Mouse (Mus musculus): Measurements from ENCODE around the gene Ptgdr2. TPM values are rescaled to one million over a fixed set of nuclear protein-coding genes. Genes with fewer than 3 reads are reported as not detected.

The Ptgdr2 gene
- total RNA-seq, 2 experiments from 2014 or later = not detected

- no peak for DNase-seq
These were observed 1.9 kb upstream of the Ptgdr2 start for GRCm38 (mm10) chr19:10935029-10935428.

- no peak for DNase-seq
These were observed 883 bp upstream of the Ptgdr2 start for GRCm38 (mm10) chr19:10936077-10936476.

GRCm38 (mm10) chr19:10938771-10939170, 1.8 kb downstream of the Ptgdr2 start:
- no peak for DNase-seq

DNA sequence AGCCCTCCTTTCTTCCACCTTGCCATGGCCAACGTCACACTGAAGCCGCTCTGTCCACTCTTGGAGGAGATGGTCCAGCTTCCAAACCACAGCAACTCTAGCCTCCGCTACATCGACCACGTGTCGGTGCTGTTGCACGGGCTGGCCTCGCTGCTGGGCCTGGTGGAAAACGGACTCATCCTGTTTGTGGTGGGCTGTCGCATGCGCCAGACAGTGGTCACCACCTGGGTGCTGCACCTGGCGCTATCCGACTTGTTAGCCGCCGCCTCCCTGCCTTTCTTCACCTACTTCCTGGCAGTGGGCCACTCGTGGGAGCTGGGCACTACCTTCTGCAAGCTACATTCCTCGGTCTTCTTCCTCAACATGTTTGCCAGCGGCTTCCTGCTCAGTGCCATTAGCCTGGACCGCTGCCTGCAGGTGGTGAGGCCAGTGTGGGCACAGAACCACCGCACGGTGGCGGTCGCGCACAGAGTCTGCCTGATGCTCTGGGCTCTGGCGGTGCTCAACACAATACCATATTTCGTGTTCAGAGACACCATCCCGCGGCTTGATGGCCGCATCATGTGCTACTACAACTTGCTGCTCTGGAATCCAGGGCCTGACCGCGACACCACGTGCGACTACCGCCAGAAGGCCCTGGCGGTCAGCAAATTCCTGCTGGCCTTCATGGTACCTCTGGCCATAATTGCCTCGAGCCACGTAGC, 3.3 kb downstream of the Ptgdr2 start:
- DNase-seq = peak; percentile 37 to 61

DNA sequence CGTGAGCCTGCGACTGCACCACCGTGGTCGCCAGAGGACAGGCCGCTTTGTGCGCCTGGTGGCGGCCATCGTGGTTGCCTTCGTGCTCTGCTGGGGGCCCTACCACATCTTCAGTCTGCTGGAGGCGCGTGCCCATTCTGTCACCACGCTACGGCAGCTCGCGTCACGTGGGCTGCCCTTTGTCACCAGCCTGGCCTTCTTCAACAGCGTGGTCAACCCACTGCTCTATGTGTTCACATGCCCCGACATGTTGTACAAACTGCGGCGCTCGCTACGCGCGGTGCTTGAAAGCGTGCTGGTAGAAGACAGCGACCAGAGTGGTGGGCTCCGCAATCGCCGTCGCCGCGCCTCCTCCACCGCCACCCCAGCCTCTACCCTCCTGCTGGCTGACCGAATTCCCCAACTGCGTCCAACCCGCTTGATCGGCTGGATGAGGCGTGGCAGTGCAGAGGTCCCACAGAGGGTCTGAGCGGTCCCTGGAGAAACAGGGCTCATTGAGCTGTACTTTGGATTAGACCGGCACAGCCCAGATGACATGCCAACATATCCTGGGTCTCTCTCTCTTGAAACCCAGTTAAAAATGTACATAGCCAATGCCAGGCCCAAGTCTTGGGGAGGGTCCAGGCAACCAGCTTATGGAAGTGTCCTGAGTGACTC, 4.0 kb downstream of the Ptgdr2 start:
- DNase-seq = no peak

DNA sequence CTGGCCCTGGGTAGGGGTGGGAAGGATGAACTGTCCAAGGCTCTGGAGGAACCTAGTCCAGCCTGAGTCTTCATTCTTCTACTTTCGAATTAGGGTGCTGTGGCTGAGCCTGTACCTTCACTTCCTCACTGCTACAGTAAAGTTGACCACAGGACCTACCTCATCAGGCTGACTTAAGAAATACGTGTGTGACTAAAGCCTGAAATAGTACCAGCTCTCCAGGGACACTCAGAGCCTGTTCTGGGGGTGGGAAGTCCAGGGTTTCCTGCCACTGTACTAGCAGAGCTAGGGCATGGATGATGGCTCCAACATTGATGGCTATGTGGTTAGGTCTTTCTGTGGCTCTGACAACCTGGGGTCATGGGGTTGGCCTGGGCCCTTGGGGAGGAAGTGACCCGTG, 7.0 kb downstream of the Ptgdr2 start:
- DNase-seq = no peak

GRCm38 (mm10) chr19:10946506-10946905, 9.5 kb downstream of the Ptgdr2 start:
- no peak for DNase-seq

GRCm38 (mm10) chr19:10947219-10947618, 10.3 kb downstream of the Ptgdr2 start:
- DNase-seq = no peak

DNA sequence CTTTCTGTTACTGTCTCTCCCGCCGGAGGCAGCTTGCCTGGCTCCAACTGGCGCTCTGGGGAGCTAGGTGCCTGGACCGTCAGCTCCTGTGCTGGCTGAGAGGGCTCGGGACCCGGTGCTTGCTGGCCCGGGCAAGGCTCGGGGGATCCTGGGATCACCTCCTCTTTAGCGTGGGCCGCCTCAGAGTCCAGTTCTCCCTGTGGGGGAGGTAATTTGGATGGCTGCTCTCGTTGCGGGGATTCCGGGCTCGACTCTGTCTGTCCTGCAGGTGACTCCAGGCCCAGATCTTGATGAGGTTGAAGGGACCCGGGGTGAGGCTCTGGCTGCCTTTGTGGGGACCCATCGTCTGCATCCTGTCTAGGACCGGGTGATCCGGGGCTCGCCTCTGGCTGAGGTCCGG, 11.5 kb downstream of the Ptgdr2 start:
- DNase-seq = no peak

- peak; percentile 98 for DNase-seq
These were observed 12.2 kb downstream of the Ptgdr2 start, which contains the start of gene Ccdc86 for GRCm38 (mm10) chr19:10949112-10949511. Gene Ccdc86 (minus strand): TSS chr19:10949266.

DNA sequence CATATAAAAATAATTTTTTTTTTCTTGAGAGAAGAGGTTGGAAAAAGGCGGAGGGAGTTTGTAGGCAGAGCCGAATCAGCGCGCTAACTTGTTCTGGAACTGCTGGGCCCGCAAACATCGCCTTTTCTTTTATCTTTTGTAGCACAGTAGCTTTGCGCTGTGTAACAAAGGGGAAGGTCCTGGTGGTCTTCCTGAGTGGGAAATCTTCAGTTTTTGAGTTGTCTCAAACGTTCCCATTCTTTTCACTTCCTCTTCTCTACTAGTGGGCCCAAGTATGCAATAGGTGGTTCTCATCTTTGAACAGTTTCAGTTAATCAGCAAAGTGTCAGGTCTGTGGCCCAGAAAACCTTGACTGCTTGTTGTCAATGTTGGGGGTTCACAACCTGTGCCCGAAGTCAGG, 12.6 kb downstream of the Ptgdr2 start:
- no peak for DNase-seq

DNA sequence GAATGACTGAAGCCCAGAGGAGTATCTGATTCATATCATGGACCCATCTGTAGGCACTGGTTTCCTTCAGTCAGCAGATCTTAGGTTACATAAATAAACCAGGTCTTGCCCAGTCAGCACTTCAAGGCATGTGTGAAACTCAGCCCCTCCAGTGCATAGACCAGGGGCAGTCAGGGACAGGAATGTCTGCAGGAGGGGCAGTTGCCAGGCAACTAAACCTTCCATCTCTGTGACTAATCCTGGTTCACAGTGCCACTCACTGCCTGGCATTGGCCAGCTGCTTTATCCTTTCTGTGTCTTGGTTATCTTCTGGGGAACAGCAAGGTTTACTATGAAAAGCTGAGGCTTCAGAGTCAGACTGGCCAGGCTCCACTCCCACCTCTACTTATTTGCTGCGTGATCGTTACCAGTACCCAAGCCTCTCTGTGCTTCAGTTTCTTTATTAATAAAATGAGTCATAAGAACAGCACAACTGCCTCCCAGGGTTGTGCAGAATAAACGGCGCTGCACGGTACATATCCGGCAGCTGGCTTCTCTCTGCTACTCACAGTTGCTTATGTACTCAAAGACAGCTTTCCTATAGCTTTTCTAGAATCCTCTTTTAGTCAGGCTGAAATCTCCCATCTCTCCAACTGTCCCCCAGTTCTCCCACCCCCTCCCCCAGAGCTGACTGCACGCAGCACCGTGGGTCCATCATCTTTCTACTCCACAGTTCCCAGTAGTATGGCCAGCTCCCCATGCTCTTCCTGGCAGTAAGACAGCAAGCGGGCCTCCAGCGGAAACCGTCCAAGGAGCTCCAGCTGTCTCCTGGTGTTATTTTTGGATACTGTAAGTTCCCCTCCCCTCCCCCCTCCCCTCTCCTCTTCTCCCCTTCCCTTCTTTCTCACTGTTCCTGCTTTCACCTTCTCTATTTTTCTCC, 15.3 kb downstream of the Ptgdr2 start:
- DNase-seq = peak; percentile 40 to 53

GRCm38 (mm10) chr19:10959085-10959977, 22.4 kb downstream of the Ptgdr2 start:
- DNase-seq = peak; percentile 57 to 86

GRCm38 (mm10) chr19:10959978-10960346, 23.0 kb downstream of the Ptgdr2 start:
- no peak for DNase-seq

DNA sequence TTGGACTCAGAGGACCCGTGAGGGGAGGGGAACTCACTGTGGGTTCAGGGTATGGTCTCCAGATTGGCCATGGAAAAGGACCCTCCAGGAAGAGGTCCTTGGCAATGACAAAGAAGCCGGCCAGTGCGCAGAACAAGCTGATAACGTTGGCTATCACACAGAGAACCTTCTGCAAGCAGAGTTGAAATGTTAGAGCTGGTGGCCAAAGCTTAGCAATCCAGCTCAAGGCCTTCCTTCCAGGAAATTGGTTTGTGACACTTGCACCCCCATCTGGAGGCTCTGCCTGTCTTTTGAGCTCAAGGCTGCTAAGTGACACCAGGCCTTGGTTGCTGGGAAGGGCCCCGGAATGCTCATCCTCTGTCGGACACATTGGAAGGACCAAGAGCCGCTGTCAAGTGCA, 28.8 kb downstream of the Ptgdr2 start:
- DNase-seq = no peak

- no peak for DNase-seq
These were observed 31.6 kb downstream of the Ptgdr2 start for GRCm38 (mm10) chr19:10968578-10968977.

GRCm38 (mm10) chr19:10970457-10970856, 33.5 kb downstream of the Ptgdr2 start:
- peak; percentile 19 to 41 for DNase-seq

GRCm38 (mm10) chr19:10972660-10973059, 35.7 kb downstream of the Ptgdr2 start:
- no peak for DNase-seq

GRCm38 (mm10) chr19:10973187-10973586, 36.2 kb downstream of the Ptgdr2 start:
- DNase-seq = no peak

- peak; percentile 18 to 47 for DNase-seq
These were observed 37.4 kb downstream of the Ptgdr2 start, which contains the start of gene Ms4a10 for GRCm38 (mm10) chr19:10974238-10974865. Gene Ms4a10 (minus strand): TSS chr19:10974670.

DNA sequence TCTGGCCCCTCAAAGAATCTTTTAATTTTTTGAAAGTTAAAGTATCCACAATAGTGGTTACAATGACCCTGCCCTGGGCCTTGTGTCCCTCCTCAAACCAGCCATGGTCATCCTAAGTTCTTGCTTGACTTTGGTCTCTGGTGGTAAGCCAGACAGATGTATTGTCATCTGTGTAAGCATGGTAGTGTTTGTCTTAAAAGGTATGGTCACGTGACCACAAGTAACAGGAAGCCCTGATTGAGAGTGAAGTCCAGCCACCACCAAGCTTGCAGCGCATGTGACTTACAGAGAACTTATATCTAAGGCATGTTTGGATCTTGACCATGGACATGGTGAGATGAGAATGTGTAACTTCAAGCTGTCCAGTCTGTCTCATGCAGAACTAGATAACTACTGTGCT, 38.2 kb downstream of the Ptgdr2 start:
- no peak for DNase-seq
